Mouse (Mus musculus): ENCODE data around the gene Rgs7.

Gene Rgs7

DNA sequence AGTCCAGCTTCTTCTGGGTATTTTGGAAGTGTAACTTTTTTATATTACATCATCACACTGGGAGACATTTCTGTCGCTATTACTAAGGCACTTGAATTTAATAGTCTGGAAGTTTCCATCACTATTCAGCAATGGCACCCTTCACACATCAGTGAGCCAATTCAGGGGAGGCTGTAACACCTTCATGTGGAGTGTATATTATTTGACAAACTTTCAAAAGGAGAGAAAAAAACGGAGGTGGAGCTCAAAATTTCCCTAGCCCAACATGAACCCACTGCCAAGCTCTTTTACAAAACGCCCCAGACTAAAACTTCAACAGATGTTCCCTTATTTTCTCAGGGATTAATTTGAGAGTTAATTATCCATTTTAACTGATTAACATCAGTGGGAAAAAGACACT is 191.9 kb downstream of the Rgs7 start:
- DNase-seq, result no peak

DNA sequence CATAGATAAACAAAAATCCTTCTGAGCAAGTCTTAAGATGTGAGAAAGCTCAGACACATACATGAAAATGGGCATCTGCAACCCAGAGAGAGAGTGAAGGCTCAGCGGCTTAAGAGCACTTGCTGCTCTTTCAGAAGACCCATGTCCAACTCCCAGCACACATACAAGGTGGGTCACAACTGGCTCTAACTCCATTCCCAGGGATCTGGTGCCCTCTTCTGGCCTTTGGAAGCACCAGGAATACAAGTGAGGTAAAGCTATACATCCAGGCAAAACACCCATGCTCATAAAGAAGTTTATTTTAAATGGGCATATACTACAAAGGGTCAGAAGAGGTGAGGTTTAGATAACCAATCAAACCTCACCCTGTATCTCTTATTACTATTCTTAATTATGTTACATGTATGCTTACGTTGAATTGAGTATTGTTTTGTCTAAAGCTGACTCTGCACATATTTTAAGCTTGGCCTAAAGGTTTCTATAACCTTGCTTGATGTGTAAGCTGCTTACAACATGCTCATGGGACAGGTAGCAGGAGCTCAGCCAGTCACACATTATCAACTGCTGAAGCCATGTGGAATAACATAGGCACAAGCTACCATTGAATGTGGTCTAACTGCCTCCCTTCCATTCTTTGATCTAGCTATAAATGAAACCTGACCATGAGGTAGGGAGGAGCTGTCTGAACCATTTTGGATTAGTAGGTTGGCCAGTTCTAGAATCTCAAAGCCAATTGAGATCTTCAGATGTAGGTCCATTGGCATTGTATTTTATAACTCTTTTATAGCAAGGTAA is 192.5 kb downstream of the Rgs7 start:
- DNase-seq, result peak in 1 of 2 experiments; percentile 3

DNA sequence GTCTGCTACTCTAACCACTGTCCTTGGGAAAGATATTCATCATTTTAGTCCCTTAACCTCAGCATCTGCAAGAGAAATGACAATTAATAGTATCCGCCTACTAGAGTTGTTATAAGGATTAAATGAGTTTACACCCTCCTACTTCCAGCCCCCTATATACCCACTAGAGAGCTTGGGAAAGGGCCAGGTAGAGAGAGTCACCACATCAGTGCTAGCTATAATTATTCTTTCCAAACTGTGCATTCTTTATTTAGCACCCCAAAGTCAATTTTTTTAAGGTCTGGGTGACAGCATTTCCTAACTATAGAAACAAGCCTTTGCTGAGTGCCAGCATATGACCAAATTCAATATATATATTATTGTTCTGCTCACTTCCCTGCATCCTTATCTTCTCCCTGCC is 195.4 kb downstream of the Rgs7 start:
- no peak for DNase-seq

DNA sequence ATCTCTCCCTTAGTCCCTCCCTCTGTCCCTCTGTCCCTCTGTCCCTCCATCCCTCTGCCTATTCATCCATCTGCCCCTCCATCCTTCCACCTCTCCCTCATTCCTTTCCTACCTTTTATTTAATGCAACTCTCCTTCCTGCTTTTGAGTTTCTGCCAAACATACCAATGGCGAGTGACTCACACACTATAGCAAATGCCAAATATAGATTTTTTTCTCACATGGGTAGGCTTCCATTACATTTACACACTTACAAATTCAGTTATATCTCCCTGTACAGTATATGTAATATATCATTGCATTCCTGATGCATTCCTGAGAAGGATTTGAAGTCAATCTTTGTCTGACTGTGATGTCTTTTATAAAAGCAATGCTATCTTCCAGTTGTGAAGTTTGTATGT is 202.2 kb downstream of the Rgs7 start:
- no peak for DNase-seq

DNA sequence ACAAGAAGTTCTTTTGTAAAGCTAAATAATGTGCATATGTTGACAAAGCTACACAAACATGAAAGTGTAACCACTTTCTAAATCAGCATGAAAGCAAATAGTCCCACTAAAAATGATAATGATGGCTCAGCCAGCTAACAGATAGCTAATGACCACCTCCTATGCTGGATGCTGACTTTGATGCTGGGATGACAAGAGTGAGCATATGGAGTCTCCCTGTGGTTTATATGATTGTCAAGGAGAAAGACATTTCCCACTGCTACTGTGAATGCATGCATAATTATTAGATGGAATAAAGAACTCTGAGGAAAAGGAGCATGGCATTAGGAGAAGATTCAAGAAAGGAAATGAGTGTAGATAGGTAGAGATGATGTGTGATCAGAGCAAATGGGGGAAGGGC is 230.0 kb downstream of the Rgs7 start:
- no peak for DNase-seq

DNA sequence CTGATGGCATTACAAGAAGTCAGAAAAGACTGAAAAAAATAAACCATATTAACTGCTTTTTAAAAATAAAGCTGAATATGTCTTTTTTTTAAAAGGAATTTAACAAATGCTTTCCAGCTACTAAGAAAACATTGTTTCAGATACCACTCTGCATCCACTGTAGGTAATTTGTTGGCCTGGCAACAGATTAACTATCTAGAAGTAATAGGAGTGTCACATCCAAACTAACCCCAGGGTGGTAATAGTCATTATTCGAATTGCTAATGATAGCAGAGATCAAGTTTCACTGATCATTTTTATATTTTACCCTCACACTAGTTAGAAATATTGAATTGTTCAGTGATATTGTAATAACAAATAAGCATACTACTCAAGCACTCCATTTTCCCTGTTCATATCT is 232.9 kb downstream of the Rgs7 start:
- no peak for DNase-seq

DNA sequence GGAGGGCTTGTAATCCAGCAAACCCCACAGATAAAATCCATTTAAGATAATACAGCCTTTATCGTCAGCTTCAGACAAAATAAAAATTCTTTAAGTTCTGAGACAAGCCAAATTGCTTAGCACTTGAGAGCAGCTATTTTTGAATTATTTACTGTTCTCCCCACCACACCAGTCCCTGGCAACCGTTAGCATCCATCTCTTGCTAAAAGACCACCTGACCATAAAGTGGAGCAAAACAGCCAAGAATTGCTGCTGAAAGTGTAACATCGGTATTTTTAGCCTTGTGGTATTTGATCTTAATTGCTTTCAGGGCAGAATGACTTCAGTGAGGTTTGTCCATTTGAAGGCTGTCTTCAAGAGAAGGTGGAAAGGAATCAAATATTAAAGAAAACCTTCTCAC is 237.1 kb downstream of the Rgs7 start:
- no peak for DNase-seq

DNA sequence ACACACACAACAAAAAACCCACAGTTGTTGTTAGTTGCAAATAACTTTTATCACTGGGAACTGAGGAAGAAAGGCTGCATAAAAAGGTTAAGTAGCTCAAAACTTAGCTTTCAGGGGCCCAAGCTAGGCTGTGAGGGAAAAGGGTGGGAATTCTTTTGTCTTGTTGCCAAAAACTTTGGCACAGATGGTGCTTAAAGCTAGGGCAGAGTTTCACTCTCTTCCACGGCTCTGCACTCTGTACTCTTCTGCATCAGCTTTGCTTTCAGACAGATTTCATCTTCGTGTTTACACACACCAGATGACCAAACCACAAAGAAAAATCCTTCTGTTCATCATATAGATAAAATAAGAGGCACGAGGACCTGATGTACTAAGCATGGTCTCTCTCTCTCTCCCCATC is 237.6 kb downstream of the Rgs7 start:
- DNase-seq, result no peak

DNA sequence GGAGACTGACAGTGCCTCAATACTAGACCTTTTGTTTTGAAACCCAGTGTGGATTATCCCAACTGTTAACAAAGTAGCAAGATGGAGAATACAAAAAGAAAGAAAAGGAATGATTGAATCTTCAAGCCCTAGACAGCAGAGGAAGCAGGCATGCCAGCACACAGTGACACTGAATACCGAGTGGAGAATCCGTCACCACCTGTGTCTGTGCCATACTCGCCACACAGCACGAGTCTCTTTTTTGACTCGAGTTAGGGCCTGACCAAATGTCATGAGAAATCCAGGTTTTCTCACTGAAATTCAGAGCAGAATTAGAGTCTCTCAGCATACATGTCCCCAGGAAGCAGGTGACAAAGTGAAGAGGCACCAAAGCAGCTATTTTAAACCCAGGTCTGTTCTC is 250.2 kb downstream of the Rgs7 start:
- no peak for DNase-seq

DNA sequence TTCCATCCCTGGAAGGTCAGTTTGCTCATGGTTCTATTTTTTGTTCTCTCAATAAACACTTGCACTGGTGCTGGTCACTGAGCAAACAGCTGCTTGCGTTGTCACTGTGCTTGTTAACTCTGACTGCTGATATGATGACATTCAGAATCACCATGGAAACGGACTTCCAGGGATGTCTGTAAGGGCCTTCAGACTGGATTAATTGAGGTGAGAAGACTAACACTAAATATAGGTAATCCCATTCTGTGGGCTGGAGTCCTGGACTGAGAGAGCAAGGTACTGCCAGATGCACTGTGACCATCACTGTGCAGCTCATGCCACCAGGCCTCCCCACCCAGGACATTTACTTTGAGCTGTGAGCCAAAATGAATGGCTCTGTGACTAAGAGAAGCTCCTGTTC is 252.2 kb downstream of the Rgs7 start:
- DNase-seq, result no peak

DNA sequence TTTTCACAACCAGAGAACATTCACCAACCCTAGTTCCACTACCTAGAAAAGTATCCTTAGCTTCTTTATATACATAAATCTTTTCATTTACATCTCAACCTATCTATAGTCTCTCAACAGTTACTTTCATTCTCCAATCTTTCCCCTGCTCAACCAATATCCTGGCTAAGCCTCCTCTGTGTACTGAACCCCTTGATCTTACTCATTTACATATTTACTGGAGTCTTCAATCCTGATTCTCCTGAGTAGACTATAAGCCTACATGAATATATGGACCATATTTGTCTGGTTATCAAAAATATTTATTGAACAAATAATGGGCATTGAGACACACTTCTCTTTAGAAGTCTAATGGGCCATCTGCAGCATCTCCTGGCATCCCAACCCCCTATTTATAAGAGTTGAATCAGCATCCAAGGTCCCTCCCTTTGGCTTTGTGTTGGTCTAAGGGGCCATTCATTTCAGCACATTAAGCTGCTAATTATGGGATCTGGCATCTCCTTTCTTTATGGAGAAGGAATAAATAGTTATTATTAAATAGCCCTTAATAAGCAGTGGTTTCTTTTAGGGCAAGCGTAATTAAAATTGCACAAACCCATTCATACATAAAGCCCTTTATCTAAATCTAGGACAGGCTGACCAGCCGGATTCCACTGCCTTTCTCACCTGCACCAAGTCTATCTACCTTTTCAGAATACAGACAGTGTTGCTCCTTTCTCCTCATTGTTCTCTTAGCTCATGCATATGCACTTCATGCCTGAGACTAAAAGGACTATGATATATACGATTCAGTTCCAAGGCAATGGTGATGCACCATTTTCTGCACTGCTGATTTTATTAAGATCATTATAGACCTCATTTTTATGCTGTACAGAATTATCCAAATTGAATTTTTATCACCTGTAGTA is 270.5 kb downstream of the Rgs7 start:
- DNase-seq, result no peak

DNA sequence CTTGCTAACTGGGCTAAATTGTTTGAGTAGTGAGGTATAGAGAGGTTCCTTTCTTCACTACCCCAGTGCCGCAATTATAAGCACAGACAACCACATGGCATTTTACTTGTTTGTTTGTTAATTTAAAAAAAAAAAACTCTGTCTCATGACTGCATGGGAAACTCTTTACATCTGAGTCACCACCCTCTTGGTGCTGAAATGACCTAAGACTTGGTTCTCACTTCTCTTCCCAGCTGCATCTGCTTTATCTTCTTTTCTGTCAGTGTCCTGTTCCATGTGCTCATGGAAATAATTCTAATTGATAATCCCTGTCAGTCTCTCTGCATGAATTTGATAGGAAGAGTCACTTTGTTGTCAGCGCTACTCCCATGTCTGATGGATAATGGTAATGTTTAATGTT is 272.7 kb downstream of the Rgs7 start:
- no peak for DNase-seq

DNA sequence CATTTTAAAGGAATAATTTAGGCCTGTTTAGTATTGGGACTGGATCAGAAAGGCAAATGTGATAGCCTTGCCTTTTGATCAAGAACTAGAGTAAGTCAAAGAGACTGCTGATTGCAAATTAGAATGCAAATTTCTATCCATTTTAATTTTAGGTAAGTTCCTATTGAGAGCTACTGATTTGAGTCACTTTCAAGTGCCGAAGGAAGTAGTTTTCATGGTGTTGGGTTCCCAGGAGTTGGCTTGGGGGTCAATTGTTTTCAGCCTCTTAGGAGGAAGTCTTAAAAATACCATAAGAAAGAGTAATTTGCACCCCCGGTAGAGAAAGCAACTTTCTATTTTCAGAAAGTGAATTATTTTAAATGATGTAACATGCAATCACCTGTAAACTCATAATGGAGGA is 285.3 kb downstream of the Rgs7 start:
- DNase-seq, result no peak

DNA sequence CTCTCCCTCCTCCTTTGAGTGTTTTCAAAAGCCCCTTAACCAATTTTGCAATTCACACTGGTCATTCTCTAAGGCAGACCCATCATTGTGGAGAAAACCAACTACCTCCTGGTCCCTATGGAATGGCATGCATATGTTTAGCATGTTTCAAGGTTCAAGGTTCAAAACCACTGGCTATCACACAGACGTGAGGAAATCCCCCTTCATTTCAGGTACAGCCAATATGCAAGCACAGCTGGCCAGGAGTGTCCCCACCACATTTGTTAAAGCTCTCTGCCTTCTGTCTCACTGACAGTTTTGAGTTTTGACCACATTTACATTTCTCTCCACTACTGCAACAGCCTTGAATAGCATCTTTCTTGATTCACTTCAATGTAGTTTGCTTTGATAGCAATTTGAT is 286.7 kb downstream of the Rgs7 start:
- no peak for DNase-seq

DNA sequence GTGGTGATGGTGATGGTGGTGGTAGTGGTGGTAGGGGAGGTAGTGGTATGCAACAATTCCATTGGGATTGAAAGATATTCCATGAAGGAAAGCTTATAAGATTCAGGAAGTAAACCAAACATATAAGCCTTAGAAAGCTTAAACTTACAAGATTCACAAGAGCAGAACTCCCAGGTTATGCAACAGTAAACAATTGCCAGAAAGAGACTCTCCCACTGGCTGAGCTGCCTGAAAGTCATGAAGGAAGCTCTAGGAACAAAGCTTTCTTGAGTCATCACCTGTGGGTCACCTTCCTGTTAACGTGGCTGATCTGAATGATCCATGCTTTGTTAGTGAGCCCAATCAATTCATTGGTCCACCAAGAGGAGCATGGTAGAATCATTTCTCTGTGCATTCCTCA is 288.8 kb downstream of the Rgs7 start:
- no peak for DNase-seq

DNA sequence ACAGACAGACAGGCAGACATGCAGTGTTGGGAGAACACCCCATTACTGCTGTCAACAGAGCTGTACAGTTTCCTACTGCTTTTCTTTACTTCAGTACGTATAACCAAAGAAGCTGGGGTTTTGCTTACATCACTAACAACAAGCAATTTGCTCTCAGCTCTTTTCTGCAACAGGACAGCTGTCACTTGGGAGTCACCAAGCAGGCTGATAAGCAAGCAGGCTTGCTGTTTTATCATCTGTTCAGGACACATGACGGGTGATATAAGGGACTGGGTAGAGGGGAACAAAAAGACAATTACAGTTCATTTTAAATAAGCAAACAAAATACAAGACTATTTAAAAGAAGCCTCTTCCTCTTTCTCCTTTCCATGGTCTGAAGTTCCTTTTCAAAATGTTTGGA is 289.4 kb downstream of the Rgs7 start:
- no peak for DNase-seq

DNA sequence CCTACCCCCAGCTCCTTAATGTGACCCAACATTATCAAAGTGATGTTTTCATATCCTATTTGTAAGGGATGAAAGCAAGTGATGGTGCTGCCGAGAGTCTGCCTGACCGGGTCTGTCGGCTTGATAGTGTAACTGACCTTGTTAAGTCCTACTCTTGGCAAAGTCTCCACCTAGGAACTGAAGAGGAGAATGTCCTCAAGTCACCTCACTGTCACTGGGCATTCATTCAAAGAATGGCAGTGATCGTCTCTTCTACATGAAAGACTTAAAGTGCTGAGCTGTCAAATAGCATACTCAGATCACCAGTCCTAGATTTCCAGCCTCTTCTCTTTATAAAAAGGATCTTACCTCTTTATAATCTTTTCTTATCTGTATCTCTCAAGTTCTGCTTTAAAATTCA is 293.4 kb downstream of the Rgs7 start:
- DNase-seq, result no peak

DNA sequence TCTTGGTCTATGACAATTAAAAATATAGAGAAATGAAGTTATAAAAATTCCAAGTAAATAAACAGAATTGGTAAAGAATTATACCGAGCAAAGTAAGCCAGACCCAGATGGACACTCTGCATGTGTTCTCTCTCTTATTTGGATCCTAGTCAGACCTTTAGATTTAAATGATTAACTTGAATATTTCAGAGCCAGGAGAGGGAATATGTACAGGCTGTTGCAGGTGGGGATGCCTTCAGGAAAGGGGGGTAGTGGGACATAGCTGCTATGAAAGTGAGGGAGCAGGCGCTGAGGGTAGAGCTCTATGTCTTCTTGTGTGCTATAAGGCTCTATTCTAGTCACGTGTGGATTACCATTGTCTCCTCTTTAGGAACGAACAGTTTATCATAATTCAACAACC is 296.5 kb downstream of the Rgs7 start:
- DNase-seq, result no peak

DNA sequence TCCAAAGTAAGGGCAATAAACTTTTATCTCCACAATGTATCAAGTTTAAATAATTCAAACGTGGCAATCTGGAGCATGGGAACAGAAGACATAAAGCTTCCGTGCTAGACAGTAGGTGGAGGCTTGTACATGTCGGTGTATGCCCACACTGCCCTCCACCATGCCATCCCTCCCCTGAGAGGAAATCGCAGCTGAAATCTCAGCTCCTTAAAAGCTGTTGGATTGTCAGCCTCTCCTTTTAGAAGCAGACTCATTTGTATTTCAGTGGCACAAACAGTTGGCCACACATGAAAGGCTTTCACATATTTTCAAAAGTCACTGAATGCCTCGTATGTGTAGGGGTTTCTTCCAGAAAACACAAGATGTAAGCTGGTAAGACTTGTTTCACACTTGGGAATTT is 304.1 kb downstream of the Rgs7 start:
- no peak for DNase-seq

DNA sequence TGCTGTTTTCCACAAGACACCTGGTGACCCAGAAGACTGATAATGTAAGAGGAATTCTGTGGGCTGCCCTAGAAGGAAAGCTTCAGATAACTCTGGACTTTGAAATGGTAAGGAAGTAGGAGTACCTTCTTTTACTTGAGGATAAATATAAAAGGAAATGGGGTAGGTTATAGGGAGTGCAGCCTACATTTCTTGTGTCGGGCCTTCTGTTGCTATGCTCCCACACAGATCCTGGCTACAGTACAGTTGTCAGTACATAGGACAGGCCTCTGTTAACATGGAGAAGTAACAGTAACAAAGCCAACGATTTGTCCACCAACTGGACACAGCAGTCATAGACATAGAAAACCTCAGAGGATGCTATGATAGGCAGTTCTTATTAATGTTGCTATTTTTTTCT is 307.1 kb downstream of the Rgs7 start:
- no peak for DNase-seq

DNA sequence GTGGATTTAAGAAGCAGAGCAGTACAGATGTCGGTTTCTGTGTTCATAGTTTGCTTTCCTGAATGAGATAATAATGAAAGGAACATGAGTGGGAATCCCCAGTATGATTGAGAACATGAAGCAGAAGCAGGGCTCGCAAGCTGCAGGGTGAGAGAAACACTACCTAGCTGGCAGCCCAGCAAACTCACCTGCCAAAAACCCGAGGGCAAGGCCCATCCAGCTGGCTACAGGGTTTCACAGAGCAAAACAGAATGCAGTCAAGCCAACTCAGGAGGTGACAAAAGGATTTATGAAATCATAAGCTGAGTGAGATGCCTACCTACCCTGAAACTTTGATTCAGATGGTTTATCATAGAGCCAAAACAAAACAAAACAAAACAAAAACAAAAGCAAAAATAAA is 307.6 kb downstream of the Rgs7 start:
- no peak for DNase-seq

DNA sequence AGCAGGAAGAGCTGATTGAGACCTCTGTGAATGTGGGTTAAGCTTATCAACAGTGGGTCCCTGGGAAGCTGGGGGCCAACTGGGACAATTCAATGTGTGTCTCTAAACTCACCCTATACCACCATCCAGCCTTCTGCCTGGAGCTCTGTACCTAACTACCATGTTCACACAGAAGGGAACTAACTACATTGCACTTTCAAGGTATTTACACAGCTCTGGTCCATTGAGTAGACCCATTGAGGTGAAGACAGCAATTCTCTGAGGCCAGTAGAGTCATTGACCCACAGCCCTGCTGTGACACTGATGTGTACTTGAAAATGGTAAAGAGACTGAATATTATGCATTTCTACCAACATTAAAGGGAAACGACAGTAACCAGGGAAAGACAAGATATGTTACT is 313.6 kb downstream of the Rgs7 start:
- no peak for DNase-seq

DNA sequence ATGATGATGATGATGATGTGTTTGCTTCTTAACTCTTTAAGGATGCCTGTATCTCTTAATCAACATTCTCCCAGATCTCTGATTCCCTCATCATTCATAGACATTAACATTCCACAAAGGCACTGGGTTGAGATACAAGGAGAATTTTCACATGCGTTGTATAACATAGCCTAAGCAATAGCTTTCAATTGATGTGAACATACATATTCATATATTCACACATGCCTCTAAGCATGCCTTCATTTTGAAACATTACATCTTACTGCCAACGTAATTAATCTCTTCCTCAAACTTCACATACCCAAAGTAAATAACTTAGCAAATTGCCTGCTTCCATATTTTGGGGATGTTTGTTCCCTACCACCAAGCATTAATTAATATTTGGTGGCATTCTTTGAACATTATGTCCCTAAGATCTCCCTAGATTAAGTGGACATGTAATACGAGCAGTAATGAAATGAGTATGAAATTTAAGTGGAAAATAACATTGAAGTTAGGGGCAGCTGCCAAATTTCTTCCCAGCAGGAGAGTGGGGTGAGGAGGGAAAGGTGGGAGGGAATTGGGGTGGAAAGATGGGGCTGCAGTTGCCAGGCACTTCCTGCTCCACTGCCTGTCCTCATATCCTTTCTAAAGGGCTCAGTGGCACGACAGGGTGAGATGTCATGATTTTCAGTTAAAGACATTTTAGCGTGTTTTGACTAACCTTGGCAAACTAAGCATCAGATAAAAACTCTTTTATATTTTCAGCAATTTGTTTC is 317.2 kb downstream of the Rgs7 start:
- no peak for DNase-seq

DNA sequence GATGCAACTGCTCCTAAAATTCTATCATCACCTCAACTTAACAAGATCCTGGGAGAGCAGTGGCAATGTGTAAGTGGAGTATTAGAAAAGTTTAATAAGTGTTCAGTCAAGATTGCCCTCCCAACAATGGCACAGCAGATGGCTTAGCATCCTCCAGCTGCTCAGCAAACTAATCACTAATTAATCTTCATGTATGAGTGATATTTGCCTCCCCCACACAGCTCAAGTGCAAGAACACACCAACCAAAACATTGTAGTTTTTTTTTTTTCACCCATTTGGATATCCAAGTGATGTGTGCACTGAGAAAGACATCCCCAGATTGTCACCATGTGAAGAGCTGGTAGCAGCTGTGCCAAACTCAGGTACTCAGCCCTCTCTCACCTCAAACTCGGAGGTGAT is 336.8 kb downstream of the Rgs7 start:
- DNase-seq, result no peak

Measured in kidney, postnatal 36 days (tissue).